Mouse (Mus musculus): ENCODE data around the gene Phtf2. TPM values are rescaled to one million over a fixed set of nuclear protein-coding genes. Genes with fewer than 3 reads are reported as not detected.
"Not testable (repeated sequence)": the region's sequence is repeated elsewhere in the genome, so short reads cannot be mapped to it uniquely, and the experiment has no call there.

Phtf2 gene
- total RNA-seq, 2 experiments from 2014 or later = 4.3 to 14.6 TPM

DNA sequence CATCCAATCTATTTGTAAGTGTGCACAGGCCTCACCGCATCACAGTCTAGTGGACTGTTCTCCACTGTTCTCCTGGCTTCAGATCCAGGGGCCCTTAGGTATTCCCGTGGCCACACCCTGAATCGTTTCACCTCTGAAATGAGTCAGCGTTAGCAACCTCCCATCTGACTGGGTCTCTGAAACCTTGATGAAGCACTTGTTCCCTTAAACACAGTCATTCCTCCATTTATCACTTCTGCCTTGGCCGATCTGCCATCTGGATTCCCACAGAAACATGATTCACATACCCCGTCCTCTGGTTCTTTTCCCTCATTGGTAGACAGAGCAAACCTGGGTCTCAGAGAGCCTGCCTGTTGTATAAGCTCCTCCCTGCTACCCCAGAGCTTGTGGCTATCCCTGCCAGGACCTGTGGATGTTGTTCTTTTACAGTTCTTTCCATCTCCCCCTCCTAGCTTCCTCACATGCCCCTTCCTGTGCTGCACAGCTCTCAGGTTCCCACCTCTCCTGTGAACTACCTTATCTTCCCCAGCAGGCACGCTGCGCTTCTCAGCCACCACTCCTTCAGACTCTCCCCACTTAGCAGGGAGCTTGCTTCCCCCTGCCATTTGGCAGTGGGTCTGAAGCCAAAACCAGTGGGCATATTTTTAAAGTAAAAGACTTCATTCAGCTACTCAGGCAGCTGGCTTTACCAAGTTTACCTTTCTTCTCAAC is 103.5 kb downstream of the Phtf2 start:
- ATAC-seq (ENCODE audit: poor library complexity, severe bottlenecking) = no peak

DNA sequence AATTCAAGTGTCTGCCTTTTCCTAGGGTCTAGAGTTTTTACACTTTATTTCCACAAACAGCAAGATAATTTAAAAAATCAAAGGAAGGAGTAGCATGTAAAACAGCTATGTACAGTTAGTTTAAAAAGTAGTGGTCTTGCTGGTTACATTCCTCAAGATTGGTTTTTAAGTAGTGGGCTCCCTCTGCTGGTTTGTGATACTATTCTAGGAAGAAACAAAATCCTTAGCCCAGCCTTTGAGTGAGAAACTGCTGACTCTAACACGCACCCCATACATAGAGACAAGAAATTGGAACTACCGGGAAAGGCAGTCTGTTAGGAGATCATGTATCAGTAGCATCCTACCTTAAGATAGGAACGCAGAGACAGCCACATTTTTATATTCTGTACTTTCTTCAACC is 108.6 kb downstream of the Phtf2 start:
- no peak for ATAC-seq (ENCODE audit: poor library complexity, severe bottlenecking)

DNA sequence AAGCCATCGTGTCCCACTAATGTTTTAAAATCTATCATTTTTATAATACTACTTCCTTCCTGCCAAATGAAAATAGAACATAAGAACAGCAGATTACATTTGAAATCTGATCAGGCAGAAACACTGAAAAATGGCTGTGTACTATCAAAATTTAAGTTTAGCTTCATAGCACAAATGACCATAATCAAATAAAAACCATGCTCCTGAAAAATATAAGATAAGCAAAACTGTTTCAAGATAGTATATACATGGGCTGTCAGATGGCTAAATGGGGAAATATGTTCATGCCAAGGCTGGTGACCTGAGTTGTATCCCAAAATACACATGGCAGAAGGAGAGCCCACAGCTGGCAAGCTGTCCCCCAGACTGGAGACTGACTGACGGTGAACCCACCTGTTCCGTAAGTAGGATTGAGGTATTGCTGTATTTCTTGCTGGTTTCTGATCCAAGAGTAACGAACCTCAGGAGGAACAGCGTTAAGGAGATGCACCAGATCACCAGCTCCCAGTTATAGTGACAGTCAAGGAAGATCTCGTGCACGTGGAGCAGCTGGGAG is 116.5 kb downstream of the Phtf2 start:
- no peak for ATAC-seq (ENCODE audit: poor library complexity, severe bottlenecking)

DNA sequence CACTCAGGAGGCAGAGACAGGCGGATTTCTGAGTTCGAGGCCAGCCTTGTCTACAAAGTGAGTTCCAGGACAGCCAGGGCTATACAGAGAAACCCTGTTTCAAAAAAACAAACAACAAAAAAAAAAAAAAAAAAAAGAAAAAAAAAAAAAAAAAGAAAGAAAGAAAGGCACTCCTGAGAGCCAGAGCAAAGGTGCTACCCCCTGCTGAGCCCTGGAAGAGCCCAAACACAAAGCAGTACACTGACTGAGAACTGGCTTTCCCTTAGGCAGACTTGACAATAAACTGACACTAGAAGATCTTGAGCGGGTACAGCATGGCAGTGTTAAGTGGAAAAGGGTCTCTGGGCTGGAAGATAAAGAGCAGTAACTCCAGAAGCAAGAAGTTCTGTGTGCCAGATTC is 119.5 kb downstream of the Phtf2 start:
- ATAC-seq (ENCODE audit: poor library complexity, severe bottlenecking) = not testable (repeated sequence)

DNA sequence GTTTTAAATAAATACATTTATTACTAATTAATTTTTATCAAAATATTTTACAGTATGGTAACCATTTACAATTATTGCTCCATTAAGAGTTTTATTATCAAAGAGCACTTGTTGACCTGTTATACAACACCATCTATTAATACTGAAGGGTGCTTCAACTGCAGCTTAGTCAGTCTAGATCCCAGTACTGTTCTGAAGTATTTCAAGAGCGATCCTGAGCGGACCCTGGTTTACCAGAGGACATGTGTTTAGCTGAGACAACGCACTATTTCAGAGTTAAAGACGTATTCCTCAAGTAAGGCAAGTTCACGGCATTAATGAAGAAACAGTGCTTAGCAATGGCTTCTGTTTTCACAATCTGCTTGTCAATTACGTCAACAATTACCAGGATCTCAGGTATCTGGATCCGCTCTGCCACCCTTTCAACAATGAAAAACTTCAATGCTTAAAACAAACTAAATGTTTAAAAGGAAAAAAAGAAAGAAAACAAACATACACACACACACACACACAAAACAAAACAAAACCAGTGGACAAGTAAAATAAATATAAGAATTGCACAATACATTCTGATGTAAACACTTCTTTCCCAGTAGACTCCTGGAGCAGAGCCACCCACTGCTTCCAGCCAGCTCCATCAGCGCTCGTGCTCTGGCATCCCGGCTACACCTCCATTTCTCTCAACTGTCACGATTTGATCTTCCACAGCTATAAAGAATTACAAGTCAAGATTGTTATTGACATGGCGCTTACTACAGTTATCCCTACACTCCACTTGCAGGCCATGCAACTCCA is 121.4 kb downstream of the Phtf2 start:
- ATAC-seq (ENCODE audit: poor library complexity, severe bottlenecking) = no peak

DNA sequence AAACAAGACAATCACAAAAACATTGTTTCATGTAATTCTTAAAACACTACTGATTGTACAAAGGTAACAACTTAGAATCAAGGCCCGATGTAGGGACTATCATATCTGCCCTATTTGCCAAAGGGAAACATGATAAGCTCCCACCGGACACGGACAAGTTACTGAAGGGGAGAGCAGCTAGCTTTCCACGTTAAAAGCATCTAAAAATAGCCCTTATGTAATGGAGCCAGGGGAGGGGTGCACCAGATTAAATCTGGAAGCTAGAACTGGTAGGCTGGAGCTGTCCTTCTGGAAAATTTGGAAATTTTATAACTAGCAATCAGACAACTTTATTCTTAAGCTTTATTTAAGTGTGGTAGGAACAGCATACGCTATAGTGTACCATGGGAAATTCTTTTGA is 122.2 kb downstream of the Phtf2 start:
- no peak for ATAC-seq (ENCODE audit: poor library complexity, severe bottlenecking)

DNA sequence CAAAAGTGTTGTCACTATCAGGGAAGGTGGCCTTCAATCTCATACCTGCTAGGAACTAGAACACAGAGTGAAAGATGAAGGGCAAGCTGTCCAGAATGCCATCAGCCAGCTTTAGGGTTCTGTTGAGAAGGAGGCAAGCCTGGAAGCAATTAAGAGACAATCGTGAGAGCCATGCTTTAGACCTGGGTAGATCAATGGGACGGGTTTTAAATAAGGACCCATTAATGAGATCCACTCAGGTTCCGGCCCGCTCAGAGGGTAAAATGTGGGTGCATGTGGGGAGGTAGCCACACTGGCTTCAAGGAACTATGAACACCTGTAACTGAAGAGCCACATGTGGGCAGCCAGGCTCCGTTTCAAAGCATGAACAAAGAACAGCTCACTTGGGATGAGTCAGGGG is 128.0 kb downstream of the Phtf2 start:
- no peak for ATAC-seq (ENCODE audit: poor library complexity, severe bottlenecking)

DNA sequence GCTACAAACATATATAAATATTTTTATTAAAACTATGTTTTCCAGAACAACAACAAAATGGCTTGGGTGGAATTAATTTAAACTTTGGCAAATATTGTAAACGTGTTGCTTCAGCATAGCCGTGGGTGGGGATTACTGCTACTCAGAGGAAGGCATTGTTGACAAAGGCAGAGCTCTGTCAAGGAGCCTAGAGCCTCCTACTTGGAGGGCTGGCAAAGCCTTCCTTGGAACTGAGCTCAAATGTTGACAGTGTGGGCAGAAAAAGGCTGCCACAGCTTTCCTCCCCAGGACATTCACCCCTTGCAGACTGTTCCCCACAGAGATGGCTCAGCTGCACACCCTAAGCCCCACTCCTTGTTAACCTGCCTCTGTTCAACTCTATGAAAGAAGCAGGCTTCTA is 128.8 kb downstream of the Phtf2 start:
- no peak for ATAC-seq (ENCODE audit: poor library complexity, severe bottlenecking)

DNA sequence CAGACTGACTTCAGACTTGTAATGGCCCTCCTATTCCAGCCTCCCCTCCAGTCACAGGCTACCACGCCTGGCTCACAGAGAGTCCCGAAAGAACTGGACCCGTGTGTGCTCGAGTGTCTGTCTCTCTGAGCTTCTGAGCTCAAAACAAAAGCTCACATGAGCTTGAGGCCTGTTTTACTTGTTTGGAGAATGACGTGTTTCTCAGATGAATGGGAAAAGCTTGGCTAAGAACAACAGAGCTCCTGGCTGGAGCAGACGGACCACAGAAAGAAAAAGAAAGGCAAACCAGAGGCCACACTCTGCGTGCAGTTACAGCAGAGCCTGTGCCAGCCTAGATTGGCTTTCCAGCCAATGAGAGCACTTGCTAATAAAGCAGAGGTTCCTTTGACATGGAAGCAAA is 130.2 kb downstream of the Phtf2 start:
- no peak for ATAC-seq (ENCODE audit: poor library complexity, severe bottlenecking)

DNA sequence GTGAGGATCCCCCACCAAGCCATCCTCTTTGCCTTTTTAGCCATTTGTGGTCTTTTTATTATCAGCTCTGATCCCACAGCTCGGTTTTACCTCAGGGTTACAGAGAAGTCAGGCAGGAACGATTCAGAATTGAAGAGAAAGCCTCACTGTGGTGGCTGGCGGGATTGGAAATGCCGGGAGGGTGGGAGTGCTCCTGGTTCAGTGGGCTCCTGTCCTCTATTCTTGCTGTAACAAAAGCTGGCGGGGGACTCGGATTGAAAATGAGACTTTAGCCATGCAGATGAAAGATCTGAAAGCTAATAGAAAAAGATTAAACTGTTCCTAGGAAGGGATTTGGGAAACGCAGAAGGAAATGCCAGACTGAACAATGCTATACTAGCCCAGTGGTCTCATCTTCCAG is 130.9 kb downstream of the Phtf2 start:
- ATAC-seq (ENCODE audit: poor library complexity, severe bottlenecking) = no peak

DNA sequence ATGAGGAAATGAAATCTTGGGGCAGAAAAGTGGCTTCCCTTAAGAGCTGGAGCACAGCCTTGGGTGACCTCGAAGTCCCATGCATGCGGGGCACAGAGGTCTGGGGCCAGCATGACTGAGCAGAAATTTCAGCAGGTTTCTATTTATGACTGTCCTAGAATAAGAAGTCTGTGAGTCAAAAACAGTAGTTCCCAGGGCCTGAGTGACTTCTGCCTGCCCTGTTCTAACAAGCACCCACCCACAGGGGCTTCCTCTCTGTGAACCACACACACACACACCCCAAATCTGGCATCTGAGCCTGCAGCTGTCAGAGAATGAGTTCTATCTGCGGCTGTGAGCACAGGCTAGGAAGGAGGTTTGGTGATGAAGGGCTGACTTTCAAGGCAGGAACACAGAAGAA is 132.4 kb downstream of the Phtf2 start:
- peak; percentile 89 for ATAC-seq (ENCODE audit: poor library complexity, severe bottlenecking)

DNA sequence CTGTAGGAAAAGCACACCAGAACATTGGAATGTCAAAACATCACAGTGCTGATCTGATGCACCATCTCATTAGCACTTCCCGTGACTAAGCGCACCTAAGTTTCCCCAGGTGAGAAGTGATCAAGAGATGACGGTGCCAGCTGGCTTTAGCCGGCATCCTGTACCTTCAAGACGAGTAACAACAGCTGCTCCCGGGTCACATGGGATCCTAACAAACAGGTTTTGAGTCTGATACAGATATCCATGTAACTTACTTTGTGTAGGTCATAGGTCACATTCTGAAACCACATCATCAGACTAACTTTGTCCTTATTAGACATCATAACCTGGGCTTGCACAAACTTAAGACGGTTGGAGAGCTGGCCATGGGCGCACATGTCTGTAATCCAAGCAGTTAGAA is 133.1 kb downstream of the Phtf2 start:
- ATAC-seq (ENCODE audit: poor library complexity, severe bottlenecking) = no peak

DNA sequence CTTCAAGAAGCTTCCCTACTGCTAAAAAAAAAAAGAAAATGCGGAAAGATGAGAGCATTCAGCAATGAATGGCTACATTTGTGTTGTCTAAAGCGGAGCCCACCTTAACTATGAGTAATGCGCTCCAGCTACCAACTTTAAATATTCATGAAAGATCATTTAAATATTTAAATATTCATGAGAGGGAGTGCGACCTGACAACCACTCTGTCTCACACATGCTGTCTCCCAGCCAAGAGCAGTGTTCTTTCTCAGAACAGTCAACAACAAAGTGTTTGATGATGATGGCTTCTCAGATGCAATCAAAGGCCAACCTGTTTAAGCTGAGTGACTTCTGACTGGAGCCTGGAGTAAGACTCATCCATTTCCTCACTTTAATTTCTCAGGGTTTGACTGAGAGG is 133.8 kb downstream of the Phtf2 start:
- ATAC-seq (ENCODE audit: poor library complexity, severe bottlenecking) = no peak

DNA sequence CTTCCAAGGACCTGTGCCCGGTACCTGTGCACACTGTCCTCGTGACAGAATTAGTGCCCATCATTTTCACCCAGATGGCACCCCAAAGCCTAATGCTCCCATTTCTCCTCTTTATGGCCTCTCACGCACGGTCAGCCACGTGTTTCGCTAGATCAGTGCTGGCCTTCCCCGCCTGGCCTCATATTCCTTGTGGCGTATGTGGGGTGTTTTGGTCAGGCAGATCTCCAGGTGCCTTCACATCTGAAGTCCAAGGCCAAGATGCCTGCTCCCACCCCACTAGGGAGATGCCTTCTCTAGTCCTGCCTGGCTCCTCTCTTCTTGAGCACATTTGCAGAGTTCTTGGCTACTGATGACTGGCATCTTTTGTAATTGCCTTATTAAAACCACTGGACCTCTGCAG is 140.0 kb downstream of the Phtf2 start:
- ATAC-seq (ENCODE audit: poor library complexity, severe bottlenecking) = no peak

DNA sequence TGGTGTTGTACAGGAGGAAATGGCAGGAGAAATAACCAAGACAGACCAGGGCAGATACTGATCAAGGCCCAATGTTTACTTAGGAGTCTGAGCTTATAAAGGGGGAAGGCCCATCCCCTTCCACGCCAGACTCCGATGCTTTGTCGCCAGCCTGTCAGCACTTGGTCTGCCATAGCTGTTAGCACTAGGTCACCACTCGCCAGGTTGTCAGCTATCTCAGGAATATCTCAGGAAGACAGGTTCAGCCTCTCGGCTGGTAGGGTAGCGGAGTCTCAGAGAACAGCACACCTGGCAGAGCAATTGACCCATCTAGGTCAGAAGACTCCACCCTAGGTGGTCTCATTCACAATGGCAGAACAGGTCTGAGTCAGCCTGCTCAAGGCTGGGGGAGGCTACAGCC is 140.7 kb downstream of the Phtf2 start:
- ATAC-seq (ENCODE audit: poor library complexity, severe bottlenecking) = no peak

DNA sequence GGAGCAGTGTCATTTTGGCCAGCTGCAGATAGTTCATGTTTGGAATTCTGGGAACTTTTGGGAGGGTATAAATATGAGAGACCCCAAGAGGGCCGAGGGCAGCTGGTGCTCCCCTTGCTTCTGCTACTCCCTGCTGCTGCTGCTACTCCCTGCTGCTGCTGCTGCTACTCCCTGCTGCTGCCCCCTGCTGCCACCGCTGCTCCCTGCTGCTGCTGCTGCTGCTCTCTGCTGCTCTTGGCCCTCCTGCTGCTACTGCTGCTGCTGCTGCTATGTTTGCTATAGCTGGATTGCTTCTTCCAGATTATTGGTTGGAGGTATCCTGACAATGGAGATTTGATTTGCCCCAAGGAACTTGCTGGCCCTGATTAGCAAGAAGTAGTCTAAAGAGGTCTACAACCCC is 143.1 kb downstream of the Phtf2 start:
- no peak for ATAC-seq (ENCODE audit: poor library complexity, severe bottlenecking)

DNA sequence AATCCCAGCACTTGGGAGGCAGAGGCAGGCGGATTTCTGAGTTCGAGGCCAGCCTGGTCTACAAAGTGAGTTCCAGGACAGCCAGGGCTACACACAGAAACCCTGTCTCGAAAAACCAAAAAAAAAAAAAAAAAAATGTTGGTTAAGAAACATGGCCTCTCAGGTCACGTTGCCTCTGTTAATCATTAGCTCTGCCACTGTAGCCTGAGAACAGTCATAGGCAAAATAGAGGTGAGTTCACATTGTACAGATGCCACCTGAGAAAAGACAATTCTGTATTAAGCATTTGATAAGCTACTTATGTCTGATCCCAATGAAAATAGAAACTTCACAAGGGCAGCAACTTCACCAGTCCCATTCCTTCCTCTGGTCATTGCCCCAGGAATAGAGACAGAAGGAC is 158.7 kb downstream of the Phtf2 start:
- ATAC-seq (ENCODE audit: poor library complexity, severe bottlenecking) = not testable (repeated sequence)

DNA sequence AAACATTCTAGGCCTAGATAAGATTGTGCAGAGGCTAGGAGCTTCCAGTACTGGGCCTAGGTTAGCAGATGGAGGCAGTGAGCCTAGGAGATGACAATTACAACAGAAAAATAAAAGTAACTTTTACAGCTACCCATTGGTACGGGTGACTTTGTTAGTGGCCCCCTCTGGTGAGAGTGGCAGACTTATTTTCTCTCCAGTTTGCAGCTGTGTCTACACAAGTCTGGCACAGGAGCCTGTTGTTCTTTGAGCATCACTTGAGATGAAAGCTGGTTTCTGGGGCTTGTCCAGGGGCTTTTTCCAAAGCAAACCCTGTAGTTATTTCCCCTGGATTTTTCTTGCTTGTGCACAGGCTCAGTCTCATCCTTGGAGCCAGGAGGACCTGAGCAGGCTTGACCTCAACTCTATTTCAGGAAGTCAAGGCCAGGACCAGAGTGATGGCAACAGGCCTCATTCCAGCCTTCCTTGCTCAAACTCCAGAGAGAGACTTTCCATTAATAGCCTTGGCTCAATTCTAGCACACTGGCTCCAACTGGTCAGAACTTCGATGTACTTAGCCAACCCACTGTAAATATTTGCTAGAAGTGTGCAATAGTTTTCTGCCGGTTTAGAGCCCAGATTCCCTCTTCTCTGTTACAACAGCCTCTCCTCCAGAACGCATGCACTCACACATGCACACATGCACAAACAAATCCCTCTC is 161.6 kb downstream of the Phtf2 start:
- no peak for ATAC-seq (ENCODE audit: poor library complexity, severe bottlenecking)

DNA sequence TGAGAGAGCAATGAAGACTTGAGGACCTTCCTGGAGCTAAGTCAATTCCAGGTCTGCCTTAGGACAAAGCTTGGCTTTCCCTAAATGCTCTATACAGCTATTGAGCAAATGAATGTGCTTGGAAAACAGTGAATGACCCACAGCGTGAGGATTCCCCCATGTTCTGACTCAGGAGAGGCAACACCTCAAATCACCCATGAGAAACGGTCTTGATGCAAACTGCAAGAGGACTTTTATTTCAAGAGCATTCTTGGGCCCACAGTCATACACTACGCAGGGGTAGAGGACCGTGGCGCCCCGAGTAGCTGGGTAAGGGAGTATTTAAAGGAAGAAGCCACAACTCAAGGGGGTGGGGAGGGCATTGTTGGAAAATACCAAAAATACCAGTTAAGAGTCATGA is 165.9 kb downstream of the Phtf2 start:
- ATAC-seq (ENCODE audit: poor library complexity, severe bottlenecking) = not testable (repeated sequence)

DNA sequence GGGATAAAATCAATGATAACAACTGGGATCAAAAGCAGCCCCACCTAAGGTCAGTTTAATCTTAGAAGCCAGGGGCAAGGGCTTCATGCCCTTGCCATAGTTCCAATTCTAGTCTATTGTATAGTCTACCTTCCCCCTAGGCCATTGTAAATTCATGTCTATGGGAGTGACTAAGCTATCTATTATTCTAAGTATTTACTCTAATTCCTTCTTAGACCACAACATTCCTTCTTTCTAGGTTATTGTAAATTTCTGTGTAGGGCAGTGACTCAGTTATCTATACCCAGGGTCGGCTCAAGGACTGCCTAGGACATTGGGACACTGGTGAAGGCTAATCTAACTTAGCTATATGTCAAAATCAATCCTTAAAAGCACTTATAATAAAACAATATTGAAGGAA is 167.3 kb downstream of the Phtf2 start:
- ATAC-seq (ENCODE audit: poor library complexity, severe bottlenecking) = not testable (repeated sequence)

DNA sequence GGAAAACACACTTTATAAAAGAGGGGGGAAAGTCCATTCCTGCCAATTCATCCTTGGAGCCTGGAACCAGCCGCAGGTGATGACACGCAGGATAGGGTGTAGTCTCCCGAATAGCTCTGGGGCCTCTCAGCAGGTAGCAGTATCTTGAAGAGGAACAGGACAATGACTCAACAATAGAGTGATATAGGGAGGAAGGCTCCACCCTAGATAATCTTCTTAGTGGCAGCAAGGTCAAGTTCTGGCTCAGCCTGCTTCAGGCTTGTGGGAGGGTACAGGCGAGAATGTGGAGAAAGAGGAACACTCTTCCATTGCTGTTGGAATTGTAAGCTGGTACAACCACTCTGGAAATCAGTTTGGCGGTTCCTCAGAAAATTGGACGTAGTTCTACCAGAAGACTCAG is 171.1 kb downstream of the Phtf2 start:
- not testable (repeated sequence) for ATAC-seq (ENCODE audit: poor library complexity, severe bottlenecking)
